Mouse (Mus musculus) spleen, adult 2 months (tissue): Measurements from ENCODE around the gene Igfbp7. TPM values are rescaled to one million over a fixed set of nuclear protein-coding genes. Genes with fewer than 3 reads are reported as not detected.
A peak's percentile ranks its signal among the peaks of the same experiment; 100 is the strongest.

Experiments used
- DNase-seq, 2 experiments: peaks; one replicate each; pipeline versions ENCODE4 v3.0.0 to v3.0.0-alpha.2; 2012 to 2021; ENCODE audit warnings: low spot score in 2 of 2, low read depth in 1 of 2
- H3K27ac ChIP-seq: fragments of 200-500 bp; 2 replicates; pipeline ENCODE4 v1.5.1; 2012; ENCODE audit warnings: low read length, inconsistent platforms; ENCODE audit not compliant: insufficient read depth
- H3K27me3 ChIP-seq: fragments of 200-500 bp; 2 replicates; pipeline ENCODE4 v1.6.1; 2012; ENCODE audit warnings: mild to moderate bottlenecking, moderate library complexity, low read length, inconsistent platforms; ENCODE audit not compliant: control insufficient read depth, insufficient read depth
- H3K36me3 ChIP-seq: fragments of 200-500 bp; 2 replicates; pipeline ENCODE4 v1.6.1; 2012; ENCODE audit warnings: mild to moderate bottlenecking, low read length, inconsistent platforms; ENCODE audit not compliant: control insufficient read depth, insufficient read depth
- H3K4me1 ChIP-seq: fragments of 200-500 bp; 2 replicates; pipeline ENCODE4 v1.6.1; 2011; ENCODE audit warnings: inconsistent platforms; ENCODE audit not compliant: control insufficient read depth, insufficient read depth, insufficient read length
- H3K4me3 ChIP-seq: fragments of 200-500 bp; 2 replicates; pipeline ENCODE4 v1.5.1; 2011; ENCODE audit warnings: mild to moderate bottlenecking, inconsistent platforms; ENCODE audit not compliant: insufficient read depth, insufficient read length; ENCODE audit errors: extremely low read depth
- CTCF ChIP-seq: fragments of 200-500 bp; IDR thresholded peaks from 2 replicates; pipeline ENCODE4 v1.5.1; 2011; ENCODE audit warnings: mild to moderate bottlenecking, inconsistent platforms; ENCODE audit not compliant: insufficient read depth, insufficient read length, insufficient replicate concordance; ENCODE audit errors: extremely low read depth
- POLR2A ChIP-seq: fragments of 200-500 bp; IDR thresholded peaks from 2 replicates; pipeline ENCODE4 v1.6.1; 2011; ENCODE audit warnings: low read depth, low read length, inconsistent platforms
- WGBS: fragments of 180-500 bp; shearing (Covaris S2); methylation state at CpG from one replicate; pipeline ENCODE4 v1.1.7; 2018; 5-methylcytosine and 5-hydroxymethylcytosine counted together
- polyA plus RNA-seq: library from polyadenylated mRNA; depleted of rRNA; stranded (reverse); fragments of >200 nt; gene quantifications from 2 replicates; pipeline ENCODE4 v1.2.3, GENCODE M21; 2012; rRNA removed

Gene Igfbp7
- polyA plus RNA-seq, 1 experiment: 2,807 TPM

DNA sequence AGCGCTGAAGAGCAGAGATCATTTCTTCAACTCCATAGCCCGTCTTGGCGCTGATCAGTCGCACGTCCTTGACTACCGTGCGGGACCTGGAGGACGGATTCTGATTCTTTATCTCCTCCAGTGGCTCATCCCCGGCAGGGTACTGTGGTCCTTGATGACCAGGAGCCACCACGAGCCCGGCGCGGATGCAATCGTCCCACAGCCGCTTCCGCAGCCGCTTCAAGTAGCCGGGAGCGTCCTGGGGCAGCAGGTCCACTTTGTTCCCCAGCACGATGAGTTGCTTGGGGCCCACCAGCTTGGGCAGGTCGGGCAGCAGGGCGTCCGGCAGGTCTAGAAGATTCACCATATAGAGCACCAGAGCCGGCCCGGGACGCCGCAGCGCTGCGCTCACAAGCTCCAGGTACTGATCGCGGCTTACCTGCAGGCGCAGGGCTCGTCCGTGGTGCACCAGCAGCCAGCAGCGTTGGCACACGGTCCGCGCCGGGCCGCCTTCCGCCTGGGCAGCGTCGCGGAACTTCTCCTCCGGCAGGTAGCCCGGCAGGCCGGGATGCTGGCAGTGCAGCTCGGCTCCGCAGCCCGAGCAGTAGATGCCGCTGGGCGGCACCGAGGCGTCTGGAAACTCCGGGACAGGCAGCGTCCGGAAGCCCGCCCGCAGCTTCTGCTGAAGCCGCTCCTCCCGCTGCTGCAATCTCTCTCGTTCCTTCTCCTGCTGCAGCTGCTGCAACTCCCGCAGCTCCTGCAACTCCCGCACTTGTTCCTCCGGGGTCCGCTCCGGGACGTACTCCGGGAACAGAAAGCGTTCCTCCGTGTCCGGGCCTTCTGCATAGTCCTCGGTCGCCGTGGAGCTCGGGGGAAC is 98.6 kb downstream of the Igfbp7 start:
- peaks cover 14% of the 10 kb centered on the region; the same call in 1 of the 2 replicates for H3K4me1 ChIP-seq
- WGBS: under 1% methylated on average over 76 of the region's 76 CpGs
- peak overlapping the region; percentile 94 for H3K4me3 ChIP-seq
- peaks cover 18% of the 10 kb centered on the region for H3K36me3 ChIP-seq
- TF ChIP-seq POLR2A (no peak), CTCF (no peak)
- peak overlapping the region; percentile 79; the same call in 1 of the 2 replicates for H3K27ac ChIP-seq
- DNase-seq: no peak
- no peaks in the 10 kb centered on the region for H3K27me3 ChIP-seq

- WGBS: 83% methylated on average over 5 of the region's 5 CpGs
- Histone ChIP-seq H3K4me3 (no peak overlapping the region), H3K36me3 (peaks cover 17% of the 10 kb centered on the region), H3K4me1 (peaks cover 14% of the 10 kb centered on the region; the same call in 1 of the 2 replicates), H3K27me3 (no peaks in the 10 kb centered on the region), H3K27ac (no peak overlapping the region)
- DNase-seq: no peak
- TF ChIP-seq CTCF (no peak), POLR2A (no peak)
These were observed 99.9 kb downstream of the Igfbp7 start for GRCm38 (mm10) chr5:77307821-77308553.

DNA sequence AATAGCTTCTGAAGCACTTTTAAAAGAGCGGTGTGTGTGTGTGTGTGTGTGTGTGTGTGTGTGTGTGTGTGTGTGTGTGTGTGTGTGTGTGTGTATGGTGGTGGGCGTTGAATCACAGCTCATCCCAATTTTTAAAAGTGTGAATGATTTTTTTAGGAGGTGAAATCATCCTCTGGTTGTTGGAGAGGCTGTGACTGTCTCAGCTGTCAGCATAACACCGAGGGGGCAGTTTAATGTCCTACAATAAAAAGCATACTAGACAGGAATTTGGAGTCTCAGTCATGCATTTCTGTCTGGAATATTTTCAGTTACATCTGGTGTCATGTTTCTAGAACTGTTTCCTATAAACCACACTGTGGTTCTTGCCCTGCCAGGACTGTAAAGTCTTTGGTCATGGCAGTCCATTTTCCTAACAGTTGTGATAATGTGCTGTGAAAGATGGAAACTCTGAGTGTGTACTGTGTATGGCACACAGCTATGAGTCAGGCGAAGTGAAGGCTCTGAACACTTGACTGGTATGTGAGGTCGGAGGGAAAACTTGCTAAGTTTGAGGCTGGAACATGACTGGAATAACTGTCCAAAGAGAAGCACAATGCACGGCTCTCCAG is 106.4 kb downstream of the Igfbp7 start:
- no peaks in the 10 kb centered on the region for H3K27me3 ChIP-seq
- DNase-seq: no peak
- peaks cover 21% of the 10 kb centered on the region for H3K36me3 ChIP-seq
- H3K4me3 ChIP-seq: no peak overlapping the region
- TF ChIP-seq POLR2A (no peak), CTCF (no peak)
- 98% methylated on average over 6 of the region's 6 CpGs for WGBS
- H3K4me1 ChIP-seq: no peaks in the 10 kb centered on the region
- no peak overlapping the region for H3K27ac ChIP-seq

GRCm38 (mm10) chr5:77299486-77299885 is 108.4 kb downstream of the Igfbp7 start:
- Histone ChIP-seq H3K27ac (no peak overlapping the region), H3K27me3 (no peaks in the 10 kb centered on the region), H3K36me3 (peaks cover 15% of the 10 kb centered on the region), H3K4me3 (no peak overlapping the region), H3K4me1 (no peaks in the 10 kb centered on the region)
- TF ChIP-seq CTCF (no peak), POLR2A (no peak)
- no peak for DNase-seq
- WGBS: 78% methylated on average over 2 of the region's 2 CpGs

Other genes starting within 250 kb of the Igfbp7 start
- 0.18 and 0.25 TPM in 2 replicates for gene Spink2, start 196.6 kb downstream of the Igfbp7 start, polyA plus RNA-seq
- 6.5 and 8.0 TPM in 2 replicates for gene Rest, start 142.6 kb downstream of the Igfbp7 start, polyA plus RNA-seq
- gene Noa1, start 98.0 kb downstream of the Igfbp7 start, polyA plus RNA-seq: 14.1 and 19.8 TPM in 2 replicates
- gene Polr2b, start 97.9 kb downstream of the Igfbp7 start, polyA plus RNA-seq: 8.5 and 16.8 TPM in 2 replicates